Mouse (Mus musculus) gastrocnemius, adult 18-20 months (tissue): ENCODE measurements around the gene Dmrt3. TPM values are rescaled to one million over a fixed set of nuclear protein-coding genes. Genes with fewer than 3 reads are reported as not detected.

Source experiments
- total RNA-seq, 2 experiments: library from RNA; stranded (reverse); gene quantifications; 2 replicates each; pipeline ENCODE4 v1.2.3; 2021

Dmrt3 gene
- total RNA-seq, 2 experiments from 2014 or later = not detected

Other genes with a start within 250 kb of the Dmrt3 start
- not detected for gene Dmrt1, start 104.7 kb upstream of the Dmrt3 start, total RNA-seq
- gene Dmrt2, start 62.1 kb downstream of the Dmrt3 start, total RNA-seq = 1 to 10 TPM; 4.9 to 5.8 TPM